Mouse (Mus musculus) testis, postnatal 14 days (tissue): Measurements from ENCODE around the gene Arhgap8.
"Not testable (repeated sequence)": the region's sequence is repeated elsewhere in the genome, so short reads cannot be mapped to it uniquely, and the experiment has no call there.

ENCODE experiments used
- DNase-seq: peaks from one replicate; pipeline ENCODE4 v3.0.0; 2021; ENCODE audit warnings: low spot score

Gene Arhgap8

GRCm38 (mm10) chr15:84698189-84698588 lies 21.7 kb upstream of the Arhgap8 start:
- DNase-seq = no peak

DNA sequence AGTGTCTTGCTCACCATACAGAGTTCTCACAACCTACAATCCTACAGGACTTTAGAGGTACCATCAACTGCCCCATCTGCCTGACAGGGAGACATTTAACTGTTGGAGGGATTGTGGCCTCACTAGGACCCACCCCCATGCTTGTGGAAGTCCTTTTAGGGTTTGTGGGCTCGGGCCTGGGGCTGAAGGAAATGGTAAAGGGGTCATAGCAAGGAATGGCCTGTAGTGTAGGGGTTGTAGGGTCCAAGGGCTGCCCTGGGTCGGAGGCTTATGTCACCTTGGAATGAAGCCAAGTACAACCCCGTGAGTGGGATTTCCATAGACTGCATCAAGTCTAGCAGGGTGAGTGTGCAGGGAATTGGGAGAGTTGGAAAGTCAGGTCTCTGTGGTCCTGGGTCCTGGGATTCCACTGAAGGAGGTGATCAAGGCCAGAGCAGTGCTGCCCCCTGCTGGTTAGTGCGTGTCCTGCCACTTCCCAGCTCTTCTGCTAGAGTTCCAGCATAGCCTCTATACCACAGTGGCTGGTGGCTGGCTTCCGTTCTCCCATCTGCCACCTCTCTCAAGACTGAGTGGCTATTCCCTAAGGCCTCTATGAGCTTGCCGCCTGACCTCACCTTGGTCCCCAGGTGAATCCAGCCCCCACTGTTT lies 19.6 kb upstream of the Arhgap8 start:
- DNase-seq = peak; percentile 62

GRCm38 (mm10) chr15:84701947-84702346 lies 17.9 kb upstream of the Arhgap8 start:
- no peak for DNase-seq

- no peak for DNase-seq
These were observed 17.2 kb upstream of the Arhgap8 start for GRCm38 (mm10) chr15:84702391-84703345.

DNA sequence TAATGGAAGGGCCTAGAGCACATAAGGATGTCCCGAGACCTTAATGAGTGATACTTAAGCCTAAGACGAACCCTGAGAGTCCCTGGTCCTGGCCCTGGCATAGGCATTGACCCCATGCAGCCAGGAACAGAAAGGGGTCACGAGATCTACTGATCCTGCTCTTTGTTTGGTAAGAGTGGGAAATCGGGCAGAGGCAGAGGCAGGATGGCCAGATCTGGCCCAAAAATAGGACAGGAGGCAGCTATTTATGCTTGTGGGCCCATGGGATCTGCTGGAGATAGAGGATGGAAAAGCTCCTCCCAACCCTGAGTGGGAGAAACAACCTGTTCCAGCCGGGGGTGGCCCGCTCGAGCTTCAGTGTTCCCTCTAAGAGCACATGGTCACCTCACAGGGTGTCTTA lies 15.9 kb upstream of the Arhgap8 start:
- no peak for DNase-seq

DNA sequence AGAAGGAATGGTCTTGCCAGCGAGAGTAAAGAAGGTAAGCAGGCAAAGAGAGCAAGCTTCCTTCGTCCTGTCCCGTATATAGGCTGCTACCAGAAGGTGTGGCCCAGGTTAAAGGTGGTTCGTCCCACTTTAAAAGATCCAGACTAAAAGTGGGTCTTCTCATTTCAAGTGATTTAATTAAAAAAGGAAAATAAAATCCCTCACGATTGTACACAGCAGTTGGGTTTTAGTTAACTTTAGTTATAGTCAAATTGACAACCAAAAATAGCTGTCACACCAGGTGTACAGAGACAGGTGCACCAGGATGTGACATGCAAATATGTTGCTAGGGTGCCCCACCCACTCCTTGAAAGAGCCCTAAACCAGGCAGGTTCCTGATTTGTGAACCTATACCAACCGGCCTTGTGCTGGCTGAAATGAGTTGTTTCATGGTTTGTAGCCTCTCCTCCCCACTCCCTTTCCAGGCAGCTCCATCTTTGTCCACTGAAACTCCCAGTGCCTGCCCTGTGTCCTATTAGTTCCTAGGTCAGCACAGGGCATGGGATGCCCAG lies 14.4 kb upstream of the Arhgap8 start:
- no peak for DNase-seq

- DNase-seq = no peak
These were observed 12.8 kb upstream of the Arhgap8 start for GRCm38 (mm10) chr15:84706983-84707619.

DNA sequence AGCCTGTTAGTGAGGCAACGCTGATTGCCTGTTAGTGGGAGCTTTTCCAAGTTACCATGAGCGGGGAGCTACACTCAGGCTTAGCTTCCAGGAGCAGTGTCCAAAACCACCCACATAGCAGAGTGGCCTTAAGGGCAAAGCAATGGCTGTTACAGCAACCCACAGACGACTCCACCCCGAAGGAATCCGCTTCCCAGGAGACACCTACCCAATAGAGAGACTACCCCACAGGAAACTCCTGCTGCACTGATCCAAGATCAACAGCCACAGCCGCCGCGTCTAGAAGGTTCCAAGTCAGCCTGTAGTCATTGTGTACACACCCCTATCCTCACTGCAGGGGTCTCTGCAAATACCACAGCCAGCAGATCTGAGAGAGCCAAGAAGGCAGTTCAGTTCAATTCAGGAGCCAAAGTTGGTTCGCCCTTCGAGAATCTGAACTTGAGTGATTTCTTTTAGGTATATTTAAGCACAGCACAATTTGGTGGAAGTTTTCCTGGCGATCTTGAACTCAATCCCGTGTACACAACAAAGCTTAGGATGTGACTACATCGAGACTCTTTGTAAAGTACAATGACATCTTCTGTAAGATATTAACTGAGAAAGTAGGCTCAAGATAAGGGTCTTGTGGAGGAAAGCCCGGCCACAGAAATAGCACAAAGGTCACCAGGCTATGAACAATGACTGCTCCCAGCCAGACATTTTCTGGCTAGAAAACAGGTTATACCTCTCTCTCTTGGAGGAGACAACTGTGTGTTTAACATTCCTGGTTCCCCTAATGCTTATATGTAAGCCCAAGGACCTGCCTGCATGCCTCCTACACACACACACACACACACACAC lies 7.1 kb upstream of the Arhgap8 start:
- no peak for DNase-seq

GRCm38 (mm10) chr15:84714730-84715129 lies 5.1 kb upstream of the Arhgap8 start:
- DNase-seq = peak; percentile 58

GRCm38 (mm10) chr15:84715132-84715531 lies 4.7 kb upstream of the Arhgap8 start:
- no peak for DNase-seq

DNA sequence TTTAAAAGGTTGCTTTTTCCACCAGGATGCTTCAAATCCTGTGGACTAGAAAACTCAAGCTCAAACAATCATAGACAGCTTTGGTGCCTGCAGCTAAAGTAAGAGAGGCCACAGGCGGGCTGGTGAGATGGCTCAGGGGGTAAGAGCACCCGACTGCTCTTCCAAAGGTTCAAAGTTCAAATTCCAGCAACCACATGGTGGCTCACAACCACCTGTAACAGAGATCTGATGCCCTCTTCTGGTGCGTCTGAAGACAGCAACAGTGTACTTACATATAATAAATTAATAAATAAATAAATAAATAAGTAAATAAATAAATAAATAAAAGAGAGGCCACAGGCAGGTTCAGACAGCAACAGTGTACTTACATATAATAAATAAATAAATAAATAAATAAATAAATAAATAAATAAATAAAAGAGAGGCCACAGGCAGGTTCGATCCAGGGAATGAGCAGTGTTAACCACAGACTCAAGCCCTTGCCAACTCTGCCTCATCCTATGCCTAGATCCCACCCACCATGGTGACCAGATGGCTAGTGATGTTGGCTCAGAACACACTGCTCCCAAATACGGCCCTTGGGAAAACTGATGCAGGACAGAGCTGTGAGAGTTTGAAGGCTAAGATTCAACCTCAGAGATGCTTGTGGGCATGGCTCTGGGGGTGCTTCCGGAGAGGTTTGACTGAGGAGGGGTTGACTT lies 2.1 kb upstream of the Arhgap8 start:
- not testable (repeated sequence) for DNase-seq

GRCm38 (mm10) chr15:84718785-84719184 lies 1.1 kb upstream of the Arhgap8 start:
- no peak for DNase-seq

GRCm38 (mm10) chr15:84720291-84721204 lies 696 bp downstream of the Arhgap8 start:
- no peak for DNase-seq

DNA sequence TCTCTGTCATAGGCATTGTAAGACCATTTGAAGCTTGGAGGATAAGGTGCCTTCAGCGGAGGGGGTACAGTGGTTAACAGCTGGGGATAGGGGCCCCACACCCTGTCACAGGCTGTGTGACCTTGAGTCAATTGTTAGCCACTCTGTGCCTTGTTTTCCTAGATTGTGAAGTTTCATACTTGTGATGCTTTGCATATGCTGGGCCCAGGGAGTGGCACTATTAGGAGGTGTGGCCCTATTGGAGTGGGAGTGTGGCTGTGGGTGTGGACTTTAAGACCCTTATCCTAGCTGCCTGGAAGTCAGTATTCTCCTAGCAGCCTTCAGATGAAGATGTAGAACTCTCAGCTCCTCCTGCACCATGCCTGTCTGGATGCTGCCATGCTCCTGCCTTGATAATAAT lies 3.8 kb downstream of the Arhgap8 start:
- DNase-seq = not testable (repeated sequence)

DNA sequence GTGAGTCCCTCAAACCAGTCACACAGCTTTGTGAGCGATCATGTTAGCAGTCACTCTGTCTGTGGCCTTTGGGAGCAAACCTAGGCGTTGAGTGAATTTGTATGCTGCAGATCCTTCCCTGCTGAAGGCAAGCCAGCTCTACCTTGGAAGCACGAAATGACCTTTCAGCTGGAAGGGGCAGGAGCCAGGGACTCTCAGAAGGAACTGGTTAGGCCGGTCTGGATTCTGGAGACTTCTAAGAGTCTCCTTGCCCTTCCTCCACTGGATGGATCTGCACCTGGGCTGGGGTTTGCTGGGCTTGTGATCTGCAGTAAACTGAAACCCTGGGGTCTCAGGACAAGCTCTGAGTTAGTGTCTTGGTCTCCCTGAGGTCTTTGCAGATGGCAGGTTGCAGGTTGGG lies 4.3 kb downstream of the Arhgap8 start:
- no peak for DNase-seq

GRCm38 (mm10) chr15:84729685-84730084 lies 9.8 kb downstream of the Arhgap8 start:
- DNase-seq = no peak

GRCm38 (mm10) chr15:84730893-84731292 lies 11.0 kb downstream of the Arhgap8 start:
- no peak for DNase-seq

DNA sequence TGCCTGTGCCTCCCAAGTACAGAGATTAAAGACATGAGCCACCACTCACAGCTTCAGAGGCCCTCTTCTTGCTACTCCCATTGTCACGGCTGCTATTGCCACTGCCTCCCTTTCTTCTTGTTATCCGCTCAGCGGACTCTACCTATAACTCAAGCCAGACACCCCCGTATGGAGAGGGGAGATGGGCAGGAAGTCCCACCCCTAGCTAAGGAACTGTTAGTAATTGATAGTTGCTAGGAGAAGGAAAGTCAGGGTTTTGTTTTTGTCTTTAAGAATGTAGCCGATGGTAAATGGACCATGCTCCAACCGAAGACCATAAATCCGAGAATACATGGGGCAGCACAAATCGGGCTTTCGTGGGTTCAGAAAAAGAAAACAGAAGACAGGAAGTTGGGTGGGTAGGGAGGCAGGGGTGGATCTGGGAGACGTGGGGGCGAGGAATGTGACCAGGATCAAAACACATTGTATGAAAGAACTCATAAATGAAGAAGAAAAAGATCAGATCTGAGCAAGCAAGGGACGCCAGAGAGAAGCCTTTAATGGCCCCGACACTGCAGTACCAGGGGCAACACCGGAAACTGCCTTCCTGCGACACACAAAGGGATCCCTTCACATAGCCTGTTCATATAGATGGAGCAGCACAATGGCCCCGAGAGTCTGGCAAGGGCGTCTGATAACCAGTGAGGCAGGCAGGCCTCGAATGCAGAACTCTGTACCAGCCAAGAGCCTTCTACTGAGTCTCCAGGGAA lies 12.0 kb downstream of the Arhgap8 start:
- DNase-seq = no peak

GRCm38 (mm10) chr15:84732425-84732749 lies 12.5 kb downstream of the Arhgap8 start:
- no peak for DNase-seq
